Mouse (Mus musculus): ENCODE results near the gene Stxbp1. TPM values are rescaled to one million over a fixed set of nuclear protein-coding genes. Genes with fewer than 3 reads are reported as not detected.

Gene Stxbp1
- 165 and 168 TPM in 2 replicates for polyA plus RNA-seq (2015; fragmentation: Nextera tagmentation; extraction: Ambion mirVana)

DNA sequence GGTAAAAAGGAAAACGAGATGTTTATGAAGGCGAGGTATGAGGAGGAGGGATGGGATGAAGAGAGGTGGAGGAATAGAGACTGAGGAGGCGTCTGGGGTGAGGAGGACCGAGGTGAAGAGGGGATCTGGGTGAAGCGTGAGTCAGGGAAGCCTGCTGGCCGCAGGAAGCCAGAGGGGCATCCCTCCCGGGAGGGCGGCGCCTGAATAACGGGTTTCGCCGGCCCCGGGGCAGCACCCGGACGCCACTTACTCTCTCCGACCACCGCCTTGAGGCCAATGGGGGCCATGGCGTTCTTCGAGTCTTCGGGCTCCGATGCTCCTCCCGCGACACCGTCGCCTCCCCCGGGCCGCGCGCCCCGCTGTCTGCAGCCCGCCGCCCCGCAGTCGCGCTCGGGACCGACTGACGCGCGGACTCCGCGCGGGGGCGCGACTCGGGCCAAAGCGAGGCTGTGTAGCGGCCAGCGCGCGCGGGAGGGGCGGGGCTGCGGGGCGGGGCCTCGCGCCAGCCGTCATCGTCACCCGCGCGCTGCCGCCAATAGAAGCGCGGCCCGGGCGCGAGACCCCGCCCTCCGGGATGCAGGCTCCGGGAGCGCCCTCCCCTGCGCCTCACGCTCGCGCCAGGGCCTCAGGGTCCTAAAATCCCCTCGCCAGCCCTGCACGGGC is at the start of gene Stxbp1:
Stxbp1 (minus strand) TSS at position 441 of the 663 bp plus-strand sequence.
- Histone ChIP-seq H3K27me3 (peaks cover 12% of the 10 kb centered on the region; the same call in 1 of the 2 replicates), H3K36me3 (0 out of 2 replicates have a peak, but pooled peaks cover 7% of the 10 kb centered on the region), H3K4me1 (replicated peaks) (peaks cover 20% of the 10 kb centered on the region), H3K4me3 (replicated peaks) (peak within 1 kb of the TSS; percentile 90), H3K27ac (peak within 1 kb of the TSS; percentile 93), H3K4me2 (replicated peaks) (peak within 1 kb of the TSS; percentile 90), H3K9me3 (no peaks in the 10 kb centered on the region), H3K9ac (replicated peaks) (peak within 1 kb of the TSS; percentile 95)
- under 1% methylated on average over 76 of the region's 78 CpGs for WGBS
- ATAC-seq = peak; percentile 95

DNA sequence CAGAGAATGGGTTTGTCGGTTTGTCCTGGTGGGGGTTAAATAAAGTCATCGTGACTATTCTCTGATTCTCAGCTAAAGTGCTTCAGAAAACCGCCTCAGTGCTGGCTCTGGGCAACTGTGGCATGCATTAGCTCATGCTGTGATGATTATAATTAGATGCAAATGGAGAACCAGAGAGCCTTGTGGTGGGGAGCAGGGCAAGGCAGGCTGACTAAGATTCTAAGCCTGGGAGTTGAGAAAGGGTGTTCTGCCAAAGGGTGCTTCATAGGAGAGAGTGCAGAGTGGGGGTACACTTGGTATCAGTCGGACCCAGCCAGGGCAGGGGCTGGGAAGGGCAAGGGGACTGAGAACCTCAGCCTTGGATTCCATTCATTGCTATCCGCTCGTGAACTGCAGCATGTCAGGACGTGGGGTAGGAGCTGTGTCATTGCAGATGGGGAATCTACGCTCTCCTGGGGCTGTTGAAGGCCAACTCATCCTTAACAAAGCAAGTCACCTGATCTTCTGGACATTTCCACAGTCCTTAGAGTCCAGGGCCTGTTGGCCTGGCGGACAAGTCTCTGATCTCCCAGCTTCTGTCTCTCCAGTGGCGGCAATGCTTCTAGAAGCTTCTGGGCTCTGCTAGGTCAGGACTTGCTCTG is 49.6 kb upstream of the Stxbp1 start:
- no peak overlapping the region for H3K4me2 ChIP-seq (replicated peaks)
- no peaks in the 10 kb centered on the region for H3K9me3 ChIP-seq
- 52% methylated on average over 10 of the region's 10 CpGs for WGBS
- no peaks in the 10 kb centered on the region for H3K36me3 ChIP-seq
- no peak overlapping the region for H3K9ac ChIP-seq (replicated peaks)
- H3K27me3 ChIP-seq = no peaks in the 10 kb centered on the region
- peak; percentile 38 for ATAC-seq
- no peak overlapping the region for H3K4me3 ChIP-seq (replicated peaks)
- H3K4me1 ChIP-seq (replicated peaks) = peaks cover 37% of the 10 kb centered on the region
- H3K27ac ChIP-seq = peak overlapping the region; percentile 72; the same call in 1 of the 2 replicates

DNA sequence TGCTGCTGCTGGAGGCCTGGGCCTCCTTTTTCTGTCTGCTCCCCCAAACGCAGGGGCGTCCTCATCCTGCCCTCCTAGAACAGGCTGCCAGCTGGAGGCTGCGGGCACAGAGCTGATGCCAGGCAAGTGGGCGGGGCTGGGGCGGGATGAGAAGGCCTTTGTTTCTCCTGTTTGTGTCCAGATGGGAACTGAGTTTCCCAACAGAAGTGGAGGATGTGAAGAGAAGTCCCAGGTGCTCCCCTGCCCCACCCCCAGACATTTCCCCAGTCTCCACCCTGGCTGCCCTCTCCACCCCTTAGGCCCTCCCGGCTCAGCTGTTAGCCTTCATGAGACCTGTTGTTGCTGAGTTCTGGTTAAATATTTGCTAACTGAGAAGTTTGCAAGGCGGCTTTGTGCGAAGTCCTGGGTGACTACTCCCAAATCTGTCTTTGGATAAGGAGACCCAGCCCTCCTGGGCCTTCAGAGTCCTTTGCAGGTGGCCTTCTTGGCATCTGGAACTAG is 48.6 kb upstream of the Stxbp1 start:
- no peaks in the 10 kb centered on the region for H3K27me3 ChIP-seq
- H3K4me1 ChIP-seq (replicated peaks) = peaks cover 37% of the 10 kb centered on the region
- H3K9me3 ChIP-seq = no peaks in the 10 kb centered on the region
- 38% methylated on average over 8 of the region's 8 CpGs for WGBS
- no peak overlapping the region for H3K9ac ChIP-seq (replicated peaks)
- H3K27ac ChIP-seq = peak overlapping the region; percentile 72
- H3K36me3 ChIP-seq = no peaks in the 10 kb centered on the region
- 0 out of 2 replicates have a peak overlapping the region, but pooled peaks have one; percentile 3 for H3K4me2 ChIP-seq (replicated peaks)
- no peak overlapping the region for H3K4me3 ChIP-seq (replicated peaks)
- peak; percentile 34; the same call in 1 of the 2 replicates for ATAC-seq

DNA sequence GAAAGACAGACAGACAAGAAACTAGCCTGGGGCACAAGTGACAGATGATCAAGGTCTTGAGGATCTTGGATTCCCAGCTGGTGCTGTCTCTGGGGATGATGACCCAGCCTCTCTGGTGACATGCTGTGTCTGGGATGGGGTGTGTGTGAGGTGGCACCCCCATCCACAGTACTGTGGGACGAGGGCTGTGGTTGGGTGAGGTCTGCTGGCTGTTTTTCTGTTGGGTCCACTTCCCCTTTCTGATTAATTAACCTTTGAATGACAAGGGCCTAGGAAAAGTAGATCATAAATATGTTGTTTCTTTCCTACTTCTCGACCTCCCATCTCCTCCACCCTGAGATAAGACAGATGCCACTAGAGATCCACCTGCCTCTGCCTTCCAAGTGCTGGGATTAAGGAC is 47.1 kb upstream of the Stxbp1 start:
- Histone ChIP-seq H3K4me3 (replicated peaks) (no peak overlapping the region), H3K4me2 (replicated peaks) (no peak overlapping the region), H3K36me3 (no peaks in the 10 kb centered on the region), H3K27me3 (no peaks in the 10 kb centered on the region), H3K9ac (replicated peaks) (no peak overlapping the region), H3K27ac (no peak overlapping the region), H3K9me3 (no peaks in the 10 kb centered on the region), H3K4me1 (replicated peaks) (peaks cover 36% of the 10 kb centered on the region)
- no peak for ATAC-seq
- WGBS = 81% methylated on average over 2 of the region's 2 CpGs

DNA sequence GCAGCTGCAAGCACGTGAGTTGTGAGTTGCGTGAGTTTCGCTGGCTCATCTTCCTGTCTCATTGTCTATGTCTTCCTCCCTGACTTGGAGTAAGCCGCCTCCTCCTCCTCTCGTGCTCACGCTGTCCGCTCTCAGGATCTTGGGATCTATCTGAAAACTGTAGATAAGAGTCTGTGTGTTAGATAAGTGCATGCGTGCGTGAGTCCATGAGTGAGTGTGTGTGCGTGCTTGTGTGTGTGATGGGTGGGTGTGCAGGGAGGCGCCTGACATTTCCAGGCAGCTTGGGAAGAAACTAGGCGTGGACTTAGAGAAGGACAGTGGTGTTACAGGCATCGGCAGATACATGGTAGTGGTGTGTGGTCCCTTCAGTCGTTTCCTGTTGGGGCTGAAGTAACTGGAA is 45.4 kb upstream of the Stxbp1 start:
- Histone ChIP-seq H3K27me3 (no peaks in the 10 kb centered on the region), H3K9ac (replicated peaks) (no peak overlapping the region), H3K4me1 (replicated peaks) (peaks cover 34% of the 10 kb centered on the region), H3K9me3 (no peaks in the 10 kb centered on the region), H3K4me2 (replicated peaks) (no peak overlapping the region), H3K27ac (no peak overlapping the region), H3K36me3 (no peaks in the 10 kb centered on the region), H3K4me3 (replicated peaks) (no peak overlapping the region)
- 92% methylated on average over 14 of the region's 14 CpGs for WGBS
- no peak for ATAC-seq

DNA sequence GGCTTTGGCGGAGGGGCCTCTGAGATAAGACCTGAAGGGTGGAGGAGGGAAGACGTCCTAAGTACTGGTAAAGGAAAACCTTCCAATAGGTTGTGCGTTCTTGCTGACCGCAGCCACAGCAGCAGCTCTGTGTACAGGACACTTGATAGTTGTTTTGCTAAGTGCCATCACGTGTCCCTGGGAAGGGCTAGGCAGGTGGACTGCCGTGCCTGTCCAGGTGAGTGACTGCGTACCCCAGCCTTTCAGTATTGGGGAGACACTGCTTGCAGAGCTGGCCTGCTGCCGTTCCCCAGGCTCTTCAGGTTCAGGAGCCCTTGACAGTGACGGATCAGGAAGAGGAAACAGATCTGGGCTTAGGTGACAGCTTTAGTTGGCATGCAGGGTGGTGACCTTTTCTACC is 44.2 kb upstream of the Stxbp1 start:
- H3K4me3 ChIP-seq (replicated peaks) = no peak overlapping the region
- H3K4me1 ChIP-seq (replicated peaks) = peaks cover 23% of the 10 kb centered on the region
- no peak overlapping the region for H3K4me2 ChIP-seq (replicated peaks)
- H3K27me3 ChIP-seq = no peaks in the 10 kb centered on the region
- H3K9me3 ChIP-seq = no peaks in the 10 kb centered on the region
- WGBS = 80% methylated on average over 9 of the region's 9 CpGs
- H3K27ac ChIP-seq = no peak overlapping the region
- H3K9ac ChIP-seq (replicated peaks) = no peak overlapping the region
- H3K36me3 ChIP-seq = no peaks in the 10 kb centered on the region
- ATAC-seq = no peak

DNA sequence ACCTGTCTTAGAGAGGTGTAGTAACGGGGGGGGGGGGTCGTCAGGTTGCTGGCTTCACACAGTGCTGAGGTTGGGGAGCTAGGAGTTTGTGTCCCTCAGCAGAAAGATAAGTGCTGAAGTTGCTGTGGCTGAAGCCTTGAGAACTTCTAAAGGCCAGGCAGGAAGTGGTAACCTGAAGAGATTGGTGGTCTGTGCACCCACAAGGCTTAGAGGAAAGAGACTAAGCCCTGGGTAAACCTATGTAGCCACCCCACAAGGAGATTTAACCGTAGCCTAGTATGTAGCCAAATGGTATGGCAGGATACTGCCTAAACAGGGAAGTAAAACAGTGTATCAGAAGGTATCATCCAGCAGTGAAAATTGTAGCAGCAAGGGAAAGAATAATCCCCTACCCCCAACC is 43.2 kb upstream of the Stxbp1 start:
- Histone ChIP-seq H3K27me3 (no peaks in the 10 kb centered on the region), H3K4me1 (replicated peaks) (peaks cover 13% of the 10 kb centered on the region), H3K27ac (no peak overlapping the region), H3K4me2 (replicated peaks) (no peak overlapping the region), H3K9me3 (no peaks in the 10 kb centered on the region), H3K9ac (replicated peaks) (no peak overlapping the region), H3K4me3 (replicated peaks) (no peak overlapping the region), H3K36me3 (no peaks in the 10 kb centered on the region)
- WGBS = 86% methylated on average over 3 of the region's 3 CpGs
- ATAC-seq = no peak

DNA sequence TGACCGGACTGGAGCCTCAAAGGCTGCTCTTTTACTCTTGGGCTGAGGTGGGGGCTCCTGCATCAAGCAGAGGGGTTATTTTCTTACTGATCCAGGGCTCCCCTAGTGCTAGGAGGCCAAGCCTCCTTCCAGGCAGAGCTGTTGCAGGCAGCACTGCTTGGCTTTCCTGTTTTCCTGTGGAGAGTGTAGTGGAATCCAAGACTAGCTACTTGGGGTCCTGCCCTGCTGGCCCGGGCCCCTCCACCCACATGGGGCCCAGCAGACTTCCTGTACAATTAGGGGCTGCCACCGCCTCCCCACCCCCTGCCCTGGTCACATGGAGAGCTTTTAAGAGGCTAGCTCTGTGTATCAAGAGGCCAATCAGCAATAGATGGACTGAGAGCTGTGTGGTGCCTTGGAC is 41.5 kb upstream of the Stxbp1 start:
- no peak for ATAC-seq
- Histone ChIP-seq H3K4me1 (replicated peaks) (peaks cover 15% of the 10 kb centered on the region), H3K4me3 (replicated peaks) (no peak overlapping the region), H3K9ac (replicated peaks) (no peak overlapping the region), H3K4me2 (replicated peaks) (no peak overlapping the region), H3K27me3 (no peaks in the 10 kb centered on the region), H3K9me3 (no peaks in the 10 kb centered on the region), H3K27ac (0 out of 2 replicates have a peak overlapping the region, but pooled peaks have one; percentile 51), H3K36me3 (no peaks in the 10 kb centered on the region)
- 50% methylated on average over 3 of the region's 3 CpGs for WGBS

DNA sequence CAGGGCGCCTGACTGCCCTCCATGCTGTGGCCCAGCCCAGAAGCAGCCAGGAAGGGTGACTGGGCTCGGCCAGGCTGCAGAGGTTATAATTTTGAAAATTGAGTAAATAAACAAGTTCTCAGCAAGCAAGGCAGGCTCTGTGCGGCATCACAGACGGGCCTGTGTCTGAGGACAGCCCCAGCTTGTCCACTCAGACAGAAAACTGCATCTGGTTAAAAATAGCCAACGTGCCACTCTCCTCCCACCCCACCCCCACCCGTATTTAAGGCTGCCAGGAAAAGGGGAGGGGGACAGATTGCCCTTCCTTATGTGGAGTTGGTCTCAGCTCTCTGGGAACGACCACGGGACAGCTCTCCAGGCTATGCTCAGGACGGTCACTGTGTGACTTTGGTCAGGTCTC is 41.0 kb upstream of the Stxbp1 start:
- H3K4me1 ChIP-seq (replicated peaks) = peaks cover 15% of the 10 kb centered on the region
- WGBS = 38% methylated on average over 9 of the region's 9 CpGs
- H3K9me3 ChIP-seq = no peaks in the 10 kb centered on the region
- H3K4me3 ChIP-seq (replicated peaks) = no peak overlapping the region
- H3K27ac ChIP-seq = peak overlapping the region; percentile 51; the same call in 1 of the 2 replicates
- ATAC-seq = no peak
- no peak overlapping the region for H3K4me2 ChIP-seq (replicated peaks)
- H3K9ac ChIP-seq (replicated peaks) = no peak overlapping the region
- H3K27me3 ChIP-seq = no peaks in the 10 kb centered on the region
- no peaks in the 10 kb centered on the region for H3K36me3 ChIP-seq

DNA sequence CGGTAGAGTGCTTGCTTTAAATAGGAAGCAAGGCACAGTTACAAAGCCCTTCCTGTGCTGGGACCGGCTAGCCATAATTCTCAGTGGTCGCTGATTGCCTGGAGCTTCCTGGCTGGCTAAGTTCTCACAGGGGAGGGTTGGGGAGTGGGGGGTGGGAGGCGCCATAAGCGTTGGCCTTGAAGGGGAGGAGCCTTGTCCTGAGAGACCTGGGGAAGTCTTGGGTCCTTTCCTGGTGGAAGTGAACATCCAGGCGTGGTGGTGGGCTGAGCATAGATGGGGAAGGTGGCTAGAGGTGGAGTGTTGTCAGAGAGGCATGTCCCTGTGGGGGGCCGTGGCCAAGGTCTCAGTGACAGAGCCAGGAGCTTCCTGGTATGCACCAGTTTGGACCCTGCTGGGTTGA is 37.7 kb upstream of the Stxbp1 start:
- no peak overlapping the region for H3K4me3 ChIP-seq (replicated peaks)
- H3K27ac ChIP-seq = no peak overlapping the region
- no peak for ATAC-seq
- no peak overlapping the region for H3K9ac ChIP-seq (replicated peaks)
- H3K9me3 ChIP-seq = no peaks in the 10 kb centered on the region
- peaks cover 40% of the 10 kb centered on the region for H3K4me1 ChIP-seq (replicated peaks)
- WGBS = 46% methylated on average over 7 of the region's 7 CpGs
- no peak overlapping the region for H3K4me2 ChIP-seq (replicated peaks)
- no peaks in the 10 kb centered on the region for H3K36me3 ChIP-seq
- no peaks in the 10 kb centered on the region for H3K27me3 ChIP-seq

DNA sequence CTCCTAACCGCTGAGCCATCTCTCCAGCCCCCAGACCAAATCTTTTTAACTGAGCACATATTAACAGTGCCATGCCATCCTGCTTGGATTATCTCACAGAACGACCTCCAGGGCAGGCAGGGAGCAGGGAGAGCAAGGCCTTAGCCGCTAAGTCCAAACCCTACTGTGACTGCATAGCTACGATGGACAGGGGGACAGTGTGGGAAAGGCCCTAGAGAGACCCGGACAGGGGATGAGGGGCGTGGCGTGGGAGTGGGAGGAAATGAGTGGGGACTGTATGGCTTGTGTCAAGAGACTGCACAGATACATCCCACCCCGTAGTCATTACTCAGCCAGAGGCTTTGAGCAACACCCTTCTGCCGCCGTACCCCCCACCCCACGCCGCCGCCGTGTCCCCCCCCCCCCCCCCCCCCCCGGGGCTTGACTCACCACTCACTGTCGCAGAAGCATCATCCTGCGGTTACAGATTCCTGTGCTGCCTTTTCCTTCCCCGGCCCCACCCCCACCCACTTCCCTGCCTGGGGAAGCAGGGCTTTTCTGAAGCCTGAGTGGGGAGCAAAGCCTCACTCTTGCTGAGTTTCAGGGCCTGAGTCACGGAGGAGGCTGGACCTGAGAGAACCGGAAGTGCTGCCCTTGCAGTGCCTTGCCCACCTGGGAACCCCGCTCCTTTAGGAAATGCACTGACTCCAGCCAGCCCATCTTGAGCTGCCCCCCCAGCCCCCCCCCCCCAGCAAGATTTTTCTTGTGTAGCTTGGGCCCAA is 35.4 kb upstream of the Stxbp1 start:
- H3K4me1 ChIP-seq (replicated peaks) = peaks cover 54% of the 10 kb centered on the region
- H3K4me3 ChIP-seq (replicated peaks) = no peak overlapping the region
- H3K36me3 ChIP-seq = no peaks in the 10 kb centered on the region
- H3K27ac ChIP-seq = no peak overlapping the region
- ATAC-seq = 0 out of 2 replicates have a peak, but pooled peaks have one; percentile 18
- H3K9ac ChIP-seq (replicated peaks) = no peak overlapping the region
- no peak overlapping the region for H3K4me2 ChIP-seq (replicated peaks)
- no peaks in the 10 kb centered on the region for H3K9me3 ChIP-seq
- H3K27me3 ChIP-seq = no peaks in the 10 kb centered on the region
- 63% methylated on average over 13 of the region's 21 CpGs for WGBS

DNA sequence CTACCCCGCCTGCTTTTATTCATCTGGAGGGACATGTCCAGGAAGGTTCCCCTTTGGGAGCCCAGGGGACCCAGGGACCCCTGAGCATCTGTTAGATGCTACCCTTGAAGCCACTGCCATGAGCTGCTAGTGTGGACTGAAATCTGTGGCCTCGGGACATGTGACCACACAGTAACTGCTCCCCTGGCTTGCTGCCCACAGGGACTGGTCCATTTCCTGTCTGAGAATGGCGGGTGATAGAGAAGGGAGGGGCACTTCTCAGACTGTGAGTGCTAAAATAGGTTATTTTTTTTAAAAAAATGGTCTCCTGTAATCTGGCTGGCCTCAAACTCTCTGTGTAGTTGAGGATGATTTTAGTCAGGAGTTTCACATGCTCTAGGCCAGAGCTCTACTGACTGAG is 34.7 kb upstream of the Stxbp1 start:
- peaks cover 61% of the 10 kb centered on the region for H3K4me1 ChIP-seq (replicated peaks)
- no peaks in the 10 kb centered on the region for H3K9me3 ChIP-seq
- 50% methylated on average over 3 of the region's 3 CpGs for WGBS
- H3K36me3 ChIP-seq = no peaks in the 10 kb centered on the region
- ATAC-seq = no peak
- 0 out of 2 replicates have a peak overlapping the region, but pooled peaks have one; percentile 35 for H3K27ac ChIP-seq
- no peaks in the 10 kb centered on the region for H3K27me3 ChIP-seq
- peak overlapping the region; percentile 25; the same call in 1 of the 2 replicates for H3K9ac ChIP-seq (replicated peaks)
- no peak overlapping the region for H3K4me3 ChIP-seq (replicated peaks)
- no peak overlapping the region for H3K4me2 ChIP-seq (replicated peaks)
